Mouse (Mus musculus) small intestine, adult 2 months (tissue): ENCODE results near the gene Slc35a3.
"Not testable (repeated sequence)": the region's sequence is repeated elsewhere in the genome, so short reads cannot be mapped to it uniquely, and the experiment has no call there.

Source experiments
- CTCF ChIP-seq: fragments of 200-500 bp; IDR thresholded peaks from 2 replicates; pipeline ENCODE4 v1.5.1; 2012; ENCODE audit warnings: low read depth, mild to moderate bottlenecking, control low read depth, inconsistent platforms, low read length, moderate library complexity, mixed read lengths; ENCODE audit not compliant: insufficient replicate concordance, insufficient read length; ENCODE audit errors: extremely low read depth
- POLR2A ChIP-seq: fragments of 200-500 bp; IDR thresholded peaks from 2 replicates; pipeline ENCODE4 v1.6.1; 2012; ENCODE audit warnings: low read depth, mild to moderate bottlenecking, control low read depth, inconsistent platforms, low read length, moderate library complexity

DNA sequence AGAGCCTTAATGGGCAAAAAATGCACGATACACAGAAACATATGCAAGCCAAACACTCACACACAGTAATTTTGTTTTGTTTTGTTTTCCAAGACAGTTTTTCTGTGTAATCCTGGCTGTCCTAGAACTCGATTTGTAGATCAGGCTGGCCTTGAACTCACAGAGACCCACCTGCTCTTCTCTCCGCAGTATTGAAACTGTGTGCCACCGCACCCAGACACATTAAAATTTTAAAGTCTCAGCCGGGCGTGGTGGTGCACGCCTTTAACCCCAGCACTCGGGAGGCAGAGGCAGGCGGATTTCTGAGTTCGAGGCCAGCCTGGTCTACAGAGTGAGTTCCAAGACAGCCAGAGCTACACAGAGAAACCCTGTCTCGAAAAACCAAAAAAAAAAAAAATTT is 58.6 kb downstream of the Slc35a3 start:
- TF ChIP-seq CTCF, POLR2A: not testable (repeated sequence)
